Mouse (Mus musculus) kidney, adult 2 months (tissue): Measurements from ENCODE around the gene Bpifb5.

ENCODE experiments used
- CTCF ChIP-seq: fragments of 200-500 bp; conservative IDR thresholded peaks from 2 replicates; pipeline ENCODE4 v1.5.1; 2011; ENCODE audit warnings: low read depth, mild to moderate bottlenecking, control low read depth, low read length, moderate library complexity, mixed read lengths; ENCODE audit not compliant: insufficient read depth, insufficient read length
- POLR2A ChIP-seq: fragments of 200-500 bp; IDR thresholded peaks from one replicate; pipeline ENCODE4 v1.6.1; 2011; ENCODE audit warnings: low read depth, low read length, control low read depth

GRCm38 (mm10) chr2:154211121-154211520, 12.4 kb upstream of the Bpifb5 start:
- no peak for TF ChIP-seq POLR2A
- no peak for TF ChIP-seq CTCF
